Mouse (Mus musculus) kidney, adult 18-20 months (tissue): ENCODE results near the gene a.
"Not testable (repeated sequence)": the region's sequence is repeated elsewhere in the genome, so short reads cannot be mapped to it uniquely, and the experiment has no call there.

Experiments used
- DNase-seq: peaks from one replicate; pipeline ENCODE4 v3.0.0; 2021

Gene a

GRCm38 (mm10) chr2:155012991-155013390, 221.8 kb downstream of the a start:
- no peak for DNase-seq

DNA sequence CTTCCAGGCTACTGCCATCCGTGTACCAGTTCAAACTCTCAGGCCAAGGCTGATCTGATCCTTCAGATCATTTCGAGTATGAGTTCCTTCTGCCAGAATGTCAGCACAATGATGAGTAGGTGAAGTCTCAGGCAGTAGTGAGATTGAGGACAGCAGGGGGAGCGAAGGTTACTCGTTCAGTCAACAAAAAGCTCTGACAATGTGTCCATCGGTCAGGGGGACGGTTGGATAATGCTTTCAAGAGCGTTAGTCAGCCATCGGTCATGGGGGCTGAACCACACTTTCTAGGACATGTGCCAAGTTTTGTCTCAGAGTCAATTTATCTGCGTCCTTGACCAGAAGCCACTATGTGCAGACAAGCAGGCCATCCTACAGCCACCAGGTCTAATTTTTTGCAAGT, 225.5 kb downstream of the a start:
- not testable (repeated sequence) for DNase-seq

DNA sequence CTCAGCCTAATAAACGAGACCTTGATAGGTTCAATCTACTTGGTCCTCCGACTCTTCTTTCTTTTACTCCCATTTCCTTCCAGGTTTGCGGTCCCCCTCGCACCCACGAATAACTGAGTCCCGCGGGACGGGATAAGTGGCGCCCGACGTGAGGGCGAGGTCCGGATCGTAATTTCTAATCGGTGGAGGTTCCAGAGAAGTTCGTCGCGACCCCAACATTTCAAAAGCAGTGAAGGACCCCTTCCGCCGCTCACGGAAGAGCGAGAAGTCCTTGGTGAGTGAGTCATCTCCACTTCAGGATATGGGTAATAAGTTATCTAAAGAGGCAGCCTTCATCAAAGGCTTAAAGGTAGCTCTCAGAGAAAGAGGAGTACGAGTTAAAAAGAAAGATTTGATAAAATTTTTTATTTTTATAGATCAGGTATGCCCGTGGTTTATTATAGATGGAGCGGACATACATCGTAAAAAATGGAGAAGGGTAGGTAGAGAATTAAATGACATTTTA, 227.1 kb downstream of the a start, which contains the start of gene Gm14226:
Gene Gm14226 (plus strand): TSS at position 16 of the 505 bp plus-strand sequence.
- not testable (repeated sequence) for DNase-seq

DNA sequence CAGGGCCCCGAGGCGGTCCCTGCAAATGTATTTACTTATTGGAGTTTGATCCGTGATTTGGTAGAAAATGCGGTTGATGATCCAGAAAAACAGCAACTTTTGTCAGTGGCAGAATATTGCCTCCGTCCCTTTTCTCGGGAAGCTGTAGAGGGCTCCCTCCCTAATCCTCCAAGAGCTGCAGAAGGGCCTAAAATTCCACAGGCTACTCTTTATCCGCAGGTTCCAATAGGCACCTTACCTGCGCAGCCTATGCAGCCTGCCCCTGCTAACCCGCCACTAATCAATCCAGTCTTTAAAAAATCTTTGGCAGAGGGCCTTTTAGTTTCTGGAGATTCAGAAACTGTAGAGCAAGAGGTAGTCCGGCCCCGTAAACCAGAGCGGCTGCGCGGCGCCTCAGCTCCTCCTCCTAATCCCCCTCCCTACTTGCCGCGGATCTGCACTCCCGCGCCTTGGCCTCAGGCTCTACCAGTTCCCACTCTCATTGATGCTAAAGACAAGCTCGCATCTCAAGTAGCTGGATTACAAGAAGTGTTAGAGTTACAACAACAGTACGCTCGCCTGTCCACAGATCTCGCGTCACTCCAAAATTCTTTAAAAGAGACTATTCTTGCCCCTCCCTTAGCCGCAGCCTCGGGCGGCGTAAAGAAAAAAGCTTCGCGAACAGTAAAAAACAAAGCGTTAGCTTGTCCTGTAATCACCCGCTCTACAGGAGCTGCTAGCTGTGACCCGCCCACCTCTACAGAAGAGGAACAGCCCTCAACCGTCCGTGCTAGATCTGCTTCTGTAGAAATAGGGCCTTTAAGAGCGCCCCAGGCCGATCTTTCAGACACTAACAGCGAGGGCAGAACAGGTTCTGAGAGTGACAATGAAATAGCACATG, 227.8 kb downstream of the a start:
- DNase-seq, result peak; percentile 68

GRCm38 (mm10) chr2:155019673-155020072, 228.5 kb downstream of the a start:
- DNase-seq, result peak; percentile 93

DNA sequence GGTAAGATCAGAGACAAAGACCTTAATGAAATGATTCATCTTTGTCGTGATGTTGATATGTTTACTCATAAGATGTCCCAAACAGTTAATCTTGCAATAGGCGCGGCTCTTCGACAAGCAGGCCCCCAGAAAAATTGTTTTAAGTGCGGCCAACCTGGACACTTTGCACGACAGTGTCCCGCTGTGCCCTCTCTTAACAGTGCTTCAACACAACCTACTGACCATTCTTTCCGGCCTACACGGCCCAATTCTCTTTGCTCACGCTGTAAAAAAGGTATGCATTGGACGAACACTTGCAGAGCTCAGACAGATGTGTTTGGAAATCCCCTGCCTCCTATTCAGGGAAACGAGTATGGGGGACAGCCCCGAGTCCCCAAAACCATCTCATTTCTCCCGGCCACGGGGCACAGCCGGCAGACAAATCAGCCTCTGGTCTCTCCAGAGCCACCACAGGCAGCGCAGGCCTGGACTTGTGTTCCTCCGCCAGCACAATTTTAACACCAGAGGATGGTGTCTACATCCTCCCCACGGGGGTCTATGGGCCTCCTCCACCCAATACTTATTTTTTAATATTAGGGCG, 229.1 kb downstream of the a start:
- DNase-seq, result not testable (repeated sequence)

DNA sequence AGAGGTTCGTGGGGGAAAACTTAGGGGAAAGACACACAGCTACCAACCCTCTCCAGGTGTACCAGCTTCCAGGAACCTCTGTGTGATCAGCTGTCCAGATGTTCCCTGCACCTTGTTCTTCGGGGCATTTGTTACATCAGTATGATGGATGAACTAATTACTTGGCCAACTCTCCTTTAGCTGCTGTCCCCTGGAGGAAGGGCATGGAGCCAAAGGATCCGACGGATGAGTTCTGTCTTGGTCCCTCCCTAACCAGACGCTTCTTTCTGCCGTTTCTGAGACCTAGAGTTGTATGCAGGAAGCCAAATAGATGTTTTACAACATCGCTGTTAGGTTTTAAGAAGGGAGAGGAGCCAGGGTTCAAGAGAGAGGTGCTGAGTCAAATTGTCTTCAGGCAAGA, 239.6 kb downstream of the a start:
- DNase-seq, result no peak

DNA sequence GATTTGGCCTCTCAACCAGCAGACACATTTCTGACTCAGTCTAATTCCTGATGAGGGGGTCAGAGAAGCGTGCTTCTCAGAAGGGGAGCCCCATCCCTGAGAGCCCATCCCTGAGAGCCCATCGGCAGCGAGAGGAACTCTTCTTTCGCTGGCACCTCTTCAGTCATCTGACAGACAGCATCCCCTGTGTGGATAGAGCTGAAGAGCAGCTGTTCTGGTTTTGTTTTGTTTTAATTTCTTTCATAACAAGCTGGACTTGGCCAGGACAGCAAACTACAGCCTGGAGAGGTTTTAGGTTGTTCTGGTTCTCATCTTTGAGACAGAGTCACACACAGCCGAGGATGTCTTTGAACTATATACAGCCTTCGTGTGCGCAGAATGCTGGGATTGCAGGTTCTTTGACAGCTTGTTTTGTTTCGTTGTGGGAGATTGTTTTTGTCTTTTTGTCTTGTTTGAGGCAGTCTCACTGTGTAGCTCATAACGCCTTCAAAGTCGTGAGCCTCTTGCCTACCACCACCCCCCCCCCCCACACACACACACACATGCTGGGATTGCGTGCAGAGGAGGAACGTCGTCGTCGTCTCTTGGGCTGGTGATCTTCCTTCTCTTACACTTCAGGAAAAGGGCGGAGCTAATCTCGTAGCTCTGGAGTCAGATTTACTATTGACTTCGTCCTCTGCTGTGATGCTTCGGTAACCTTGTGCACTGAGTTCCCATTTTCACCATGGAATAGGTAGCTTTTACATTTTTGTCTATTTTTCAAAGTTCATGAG, 241.9 kb downstream of the a start:
- DNase-seq, result no peak

DNA sequence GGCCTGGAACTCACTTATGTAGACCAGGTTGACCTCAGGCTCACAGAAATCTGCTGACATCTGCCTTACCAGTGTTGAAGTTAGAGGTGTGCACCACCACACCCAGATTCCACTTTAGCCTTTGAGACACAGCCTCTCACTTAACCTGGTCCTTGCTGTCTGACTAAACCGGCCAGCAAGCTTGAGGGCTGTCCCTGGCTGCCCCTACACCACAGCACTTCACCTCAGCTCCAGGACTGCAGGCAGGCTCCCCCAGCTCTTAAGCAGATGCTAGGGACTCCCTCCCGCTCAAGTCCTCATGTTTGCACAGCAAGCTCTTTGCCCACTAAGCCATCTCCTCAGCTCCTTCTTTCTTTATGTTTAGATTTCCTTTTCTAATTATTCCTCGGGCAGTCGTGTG, 248.8 kb downstream of the a start:
- DNase-seq, result no peak

GRCm38 (mm10) chr2:155044542-155044941, 253.3 kb downstream of the a start:
- no peak for DNase-seq

- DNase-seq, result no peak
Observed at GRCm38 (mm10) chr2:155045075-155045474, 253.9 kb downstream of the a start.

DNA sequence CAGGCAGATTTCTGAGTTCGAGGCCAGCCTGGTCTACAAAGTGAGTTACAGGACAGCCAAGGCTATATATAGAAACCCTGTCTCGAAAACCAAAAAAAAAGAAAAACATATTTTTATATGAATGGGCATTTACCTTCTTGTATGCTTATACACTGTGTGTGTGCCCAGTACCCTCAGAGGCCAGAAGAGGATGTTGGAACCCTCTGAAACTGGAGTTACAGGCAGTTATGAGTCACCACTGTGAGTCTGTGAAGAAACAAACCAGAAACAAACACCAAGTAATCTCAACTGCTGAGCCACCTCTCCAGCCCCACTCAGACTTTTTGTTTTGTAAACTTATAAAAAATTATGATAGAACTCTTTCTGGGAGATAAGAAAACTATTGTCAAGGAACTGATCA, 255.6 kb downstream of the a start:
- DNase-seq, result no peak

GRCm38 (mm10) chr2:155047452-155048178, 256.4 kb downstream of the a start:
- DNase-seq, result no peak

- DNase-seq, result no peak
Observed at GRCm38 (mm10) chr2:155050108-155050503, 258.9 kb downstream of the a start.

GRCm38 (mm10) chr2:155050504-155051236, 259.5 kb downstream of the a start:
- DNase-seq, result peak; percentile 95

DNA sequence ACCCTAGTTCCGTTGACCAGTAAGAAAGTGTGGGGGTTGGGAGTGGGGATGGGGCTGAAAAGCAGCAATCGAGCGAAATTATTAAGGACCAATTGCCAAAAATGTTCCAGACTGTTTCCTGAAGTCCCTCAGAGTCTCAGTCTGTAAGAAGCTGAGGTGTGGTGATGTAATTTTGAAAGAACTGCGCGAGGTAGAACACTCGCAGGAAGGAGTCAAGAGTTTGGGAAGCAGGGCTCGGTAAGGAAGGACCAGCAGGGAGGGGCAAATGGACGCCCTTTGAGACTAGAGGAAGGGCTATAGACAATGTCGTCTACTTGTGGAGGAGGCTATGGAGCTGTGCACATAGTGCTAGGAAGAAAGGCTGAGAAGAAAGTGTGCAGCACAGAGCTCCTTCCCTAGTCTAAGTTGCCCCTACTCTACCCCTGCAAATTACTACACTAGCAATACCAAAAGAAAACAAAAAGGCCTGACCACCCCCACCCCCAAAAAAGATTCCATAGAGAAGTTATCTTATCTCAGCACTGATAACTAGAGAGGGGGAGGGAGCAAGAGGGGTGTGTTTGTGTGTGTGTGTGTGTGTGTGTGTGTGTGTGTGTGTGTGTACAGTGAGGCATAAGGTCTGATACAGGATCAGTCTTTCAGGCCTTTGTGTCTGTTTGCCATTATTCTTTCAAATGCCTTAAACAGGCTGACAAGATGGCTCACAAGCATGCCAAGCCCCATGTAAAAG, 260.6 kb downstream of the a start:
- DNase-seq, result no peak

DNA sequence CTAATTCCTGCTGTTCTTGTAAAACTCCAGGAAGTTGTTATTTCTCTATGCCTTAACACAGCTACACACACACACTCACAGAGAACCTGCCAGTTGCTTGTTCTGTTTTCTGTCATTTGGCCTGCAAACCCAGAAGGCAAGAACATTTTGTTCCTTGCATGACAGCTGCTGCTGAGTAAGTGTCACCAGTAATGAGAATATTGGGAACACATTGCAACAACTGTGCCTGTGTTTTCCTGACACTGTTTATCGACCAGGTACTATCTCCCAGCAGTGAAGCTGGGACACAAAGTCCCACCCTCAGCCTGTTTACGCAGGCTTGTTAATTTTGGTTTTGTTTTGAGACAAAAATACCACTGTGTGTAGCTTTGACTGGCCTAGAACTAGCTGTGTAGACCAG, 261.5 kb downstream of the a start:
- DNase-seq, result no peak

- not testable (repeated sequence) for DNase-seq
Observed at GRCm38 (mm10) chr2:155053512-155053911, 262.3 kb downstream of the a start.

- no peak for DNase-seq
Observed at GRCm38 (mm10) chr2:155054672-155055071, 263.5 kb downstream of the a start.

- no peak for DNase-seq
Observed at GRCm38 (mm10) chr2:155056076-155056578, 264.9 kb downstream of the a start.

GRCm38 (mm10) chr2:155057361-155057760, 266.2 kb downstream of the a start:
- DNase-seq, result no peak
